Mouse (Mus musculus) olfactory bulb, adult 2 months (tissue): Measurements from ENCODE around the gene Vsnl1.

ENCODE experiments used
- CTCF ChIP-seq: fragments of 200-500 bp; IDR thresholded peaks from 2 replicates; pipeline ENCODE4 v1.5.1; 2012; ENCODE audit warnings: low read depth, mild to moderate bottlenecking, low read length, moderate library complexity; ENCODE audit not compliant: insufficient read depth
- POLR2A ChIP-seq: fragments of 200-500 bp; IDR thresholded peaks from 2 replicates; pipeline ENCODE4 v1.6.1; 2012; ENCODE audit warnings: mild to moderate bottlenecking, low read depth, low read length, moderate library complexity; ENCODE audit not compliant: insufficient read depth

GRCm38 (mm10) chr12:11326483-11326882 lies 109.9 kb downstream of the Vsnl1 start:
- TF ChIP-seq CTCF (no peak), POLR2A (no peak)
